Mouse (Mus musculus) left cerebral cortex, adult 2 months (tissue): ENCODE measurements around the gene Vrk1. TPM values are rescaled to one million over a fixed set of nuclear protein-coding genes. Genes with fewer than 3 reads are reported as not detected.

Experiments
- DNase-seq, 2 experiments: peaks; one replicate each; pipeline ENCODE4 v3.0.0; 2021 to 2022; ENCODE audit warnings: low spot score in 2 of 2, mixed read lengths in 1 of 2; ENCODE audit errors: extremely low spot score in 1 of 2
- H3K27ac ChIP-seq: fragments of 200-600 bp; 2 replicates; pipeline ENCODE4 v1.8.1; 2022
- H3K4me3 ChIP-seq: fragments of 200-600 bp; 2 replicates; pipeline ENCODE4 v1.8.1; 2022
- CTCF ChIP-seq: fragments of 200-600 bp; IDR thresholded peaks from 2 replicates; pipeline ENCODE4 v1.8.1; 2022; ENCODE audit warnings: antibody characterized with exemption, mild to moderate bottlenecking, moderate library complexity
- intact Hi-C: fragments of 180-260 bp; cut with DNase I; formaldehyde crosslinking; loops from one replicate; pipeline ENCODE4 v1.15.1; 2025
- total RNA-seq, 2 experiments: library from RNA; stranded (reverse); gene quantifications; 2 replicates each; pipeline ENCODE4 v1.2.3; 2021

Vrk1 gene
- total RNA-seq, 2 experiments from 2014 or later: 12.9 to 13.0 TPM

- DNase-seq: no peak
- no peak overlapping the region for H3K27ac ChIP-seq
- no peak overlapping the region for H3K4me3 ChIP-seq
- intact Hi-C loops: loop anchor here (5.0 kb wide), 1 partner anchor 51 kb away; no protein-coding TSS in a partner anchor
- TF ChIP-seq CTCF: no peak
Measured at GRCm38 (mm10) chr12:106006218-106006617, 3.8 kb upstream of the Vrk1 start.

- Histone ChIP-seq H3K27ac (no peak overlapping the region; the same call in 1 of the 2 replicates), H3K4me3 (no peak overlapping the region)
- DNase-seq: peak; percentile 53 to 54
- TF ChIP-seq CTCF: no peak
- intact Hi-C loops: loop anchor here (1.0 to 5.0 kb wide), 2 partner anchors 26 to 49 kb away; no protein-coding TSS in a partner anchor
Measured at GRCm38 (mm10) chr12:106008348-106009050, 1.5 kb upstream of the Vrk1 start.

- no peak for DNase-seq
- TF ChIP-seq CTCF: no peak
- Histone ChIP-seq H3K4me3 (peak overlapping the region; percentile 30; the same call in 1 of the 2 replicates), H3K27ac (peak overlapping the region; percentile 13; the same call in 1 of the 2 replicates)
- intact Hi-C loops: loop anchor here (5.0 kb wide), 1 partner anchor 48 kb away; no protein-coding TSS in a partner anchor
Measured at GRCm38 (mm10) chr12:106009122-106009870, 732 bp upstream of the Vrk1 start.

- intact Hi-C loops: no loop called here
- no peak for DNase-seq
Measured at GRCm38 (mm10) chr12:106012161-106012560, 2.1 kb downstream of the Vrk1 start.

GRCm38 (mm10) chr12:106016265-106017012, 6.4 kb downstream of the Vrk1 start:
- no peak overlapping the region for H3K27ac ChIP-seq
- no peak for DNase-seq
- no peak overlapping the region for H3K4me3 ChIP-seq
- intact Hi-C loops: no loop called here
- TF ChIP-seq CTCF: no peak

More at GRCm38 (mm10) chr12:106012161-106012560, 2.1 kb downstream of the Vrk1 start:
- H3K4me3 ChIP-seq: no peak overlapping the region
- no peak for TF ChIP-seq CTCF
- H3K27ac ChIP-seq: no peak overlapping the region

- no peak for TF ChIP-seq CTCF
- H3K4me3 ChIP-seq: no peak overlapping the region
- no peak for DNase-seq
- intact Hi-C loops: no loop called here
- no peak overlapping the region for H3K27ac ChIP-seq
Measured at GRCm38 (mm10) chr12:106020063-106020462, 10.0 kb downstream of the Vrk1 start.

DNA sequence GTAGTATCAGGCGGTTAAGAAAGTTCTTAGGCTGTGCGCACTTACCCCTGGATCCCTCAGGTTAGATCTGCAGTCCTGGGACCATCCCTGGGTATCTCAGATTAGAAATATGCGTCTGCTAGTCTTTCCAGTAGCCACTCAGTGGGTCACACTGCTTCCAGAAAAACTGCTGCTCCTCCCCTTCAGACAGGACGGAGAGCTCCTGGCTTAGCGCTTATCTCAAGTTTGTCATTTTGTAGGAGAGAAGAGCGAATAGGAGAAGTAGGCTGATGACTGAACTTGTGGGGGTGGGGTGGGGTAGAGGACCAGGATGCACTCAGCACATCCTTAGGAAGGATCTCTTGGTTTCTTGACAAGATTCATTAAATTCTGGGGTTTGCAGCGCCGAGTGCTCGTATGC, 13.6 kb downstream of the Vrk1 start:
- Histone ChIP-seq H3K27ac (no peak overlapping the region), H3K4me3 (no peak overlapping the region)
- intact Hi-C loops: no loop called here
- DNase-seq: no peak
- TF ChIP-seq CTCF: no peak

GRCm38 (mm10) chr12:106025416-106025815, 15.4 kb downstream of the Vrk1 start:
- H3K27ac ChIP-seq: no peak overlapping the region
- no peak for DNase-seq
- no peak for TF ChIP-seq CTCF
- intact Hi-C loops: loop anchor here (5.0 kb wide), 1 partner anchor 43 kb away; no protein-coding TSS in a partner anchor
- H3K4me3 ChIP-seq: no peak overlapping the region

DNA sequence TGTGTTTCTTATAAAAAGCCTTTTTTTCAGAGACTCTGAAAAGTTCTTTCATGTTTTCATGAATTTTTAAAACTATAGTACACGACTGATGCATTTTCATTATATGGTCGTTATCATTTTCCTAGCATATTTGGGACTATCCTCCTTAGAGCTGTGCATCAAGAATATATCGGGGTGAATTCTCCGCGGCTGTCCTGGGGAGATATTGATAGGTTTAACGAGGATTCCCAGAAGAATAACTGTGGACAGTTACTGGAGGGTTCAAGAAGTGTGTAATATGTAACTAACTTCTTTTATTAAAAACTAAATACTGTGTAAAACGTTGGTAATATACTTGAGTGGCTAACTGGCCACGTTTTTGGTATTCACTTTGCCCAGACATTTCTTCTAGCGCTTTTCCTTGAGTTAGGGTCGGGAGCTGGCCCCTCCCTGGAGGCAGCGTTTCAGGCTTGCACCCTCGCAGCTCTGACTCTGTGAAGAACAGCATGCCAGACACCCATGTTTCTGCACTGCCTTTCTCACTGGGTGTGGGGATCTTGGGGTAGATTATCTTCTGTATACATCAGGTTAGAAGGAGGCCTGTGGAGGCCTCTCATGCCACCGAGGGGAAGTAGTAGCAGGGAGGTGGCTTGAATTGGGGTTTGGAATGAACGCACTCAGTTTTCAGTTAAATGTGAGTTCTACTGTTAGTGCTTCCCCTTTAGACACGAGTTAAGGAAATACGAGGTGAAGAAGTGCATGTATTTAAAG, 16.5 kb downstream of the Vrk1 start:
- TF ChIP-seq CTCF: no peak
- Histone ChIP-seq H3K27ac (peak overlapping the region; percentile 47), H3K4me3 (no peak overlapping the region)
- no peak for DNase-seq
- intact Hi-C loops: loop anchor here (5.0 kb wide), 1 partner anchor 44 kb away; no protein-coding TSS in a partner anchor

GRCm38 (mm10) chr12:106027372-106027771, 17.3 kb downstream of the Vrk1 start:
- TF ChIP-seq CTCF: no peak
- intact Hi-C loops: loop anchor here (5.0 kb wide), 1 partner anchor 45 kb away; no protein-coding TSS in a partner anchor
- H3K4me3 ChIP-seq: no peak overlapping the region
- H3K27ac ChIP-seq: peak overlapping the region; percentile 47; the same call in 1 of the 2 replicates
- DNase-seq: peak in 1 of 2 experiments; percentile 38

GRCm38 (mm10) chr12:106029582-106029981, 19.6 kb downstream of the Vrk1 start:
- intact Hi-C loops: loop anchor here (5.0 kb wide), 1 partner anchor 47 kb away; no protein-coding TSS in a partner anchor
- H3K4me3 ChIP-seq: no peak overlapping the region
- H3K27ac ChIP-seq: peak overlapping the region; percentile 37; the same call in 1 of the 2 replicates
- no peak for TF ChIP-seq CTCF
- DNase-seq: no peak
